Mouse (Mus musculus): Measurements from ENCODE around the gene Panx2.

DNA sequence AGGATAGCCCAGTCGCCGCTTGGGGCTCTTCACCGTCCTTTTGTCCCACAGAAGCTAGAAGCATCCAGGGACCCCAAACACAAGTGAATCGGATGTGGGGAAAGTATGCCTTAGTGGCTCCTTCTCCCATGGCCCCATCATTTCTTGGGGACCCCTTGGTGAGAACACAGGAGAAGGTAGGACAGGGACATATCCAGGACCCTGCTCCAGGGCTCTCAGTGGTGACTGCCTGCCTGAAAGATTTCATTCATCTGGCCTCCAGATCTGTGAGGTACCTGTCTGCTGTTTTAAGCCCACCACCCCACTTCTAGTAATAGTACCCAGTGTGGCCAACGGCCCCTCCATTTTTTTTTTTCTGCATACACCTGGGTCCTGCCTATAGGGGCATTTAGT, 3.0 kb downstream of the Panx2 start:
- TF ChIP-seq POLR2A (IDR thresholded peaks at IDR 0.05; ENCODE audit: control insufficient read depth, low read depth, low read length): no peak
- TF ChIP-seq CTCF (IDR thresholded peaks at IDR 0.05; ENCODE audit: control insufficient read depth, insufficient read depth, insufficient replicate concordance, low read depth, low read length): no peak

Measured in testis, adult 2 months (tissue).